Mouse (Mus musculus) telencephalon, adult 2 months (tissue): ENCODE data around the gene Gprc5d.

Source experiments
- DNase-seq: peaks from one replicate; pipeline ENCODE4 v3.0.0-alpha.2; 2011; ENCODE audit warnings: low read depth, low spot score

Gene Gprc5d

GRCm38 (mm10) chr6:135069856-135070255 is 48.2 kb downstream of the Gprc5d start:
- DNase-seq: no peak

DNA sequence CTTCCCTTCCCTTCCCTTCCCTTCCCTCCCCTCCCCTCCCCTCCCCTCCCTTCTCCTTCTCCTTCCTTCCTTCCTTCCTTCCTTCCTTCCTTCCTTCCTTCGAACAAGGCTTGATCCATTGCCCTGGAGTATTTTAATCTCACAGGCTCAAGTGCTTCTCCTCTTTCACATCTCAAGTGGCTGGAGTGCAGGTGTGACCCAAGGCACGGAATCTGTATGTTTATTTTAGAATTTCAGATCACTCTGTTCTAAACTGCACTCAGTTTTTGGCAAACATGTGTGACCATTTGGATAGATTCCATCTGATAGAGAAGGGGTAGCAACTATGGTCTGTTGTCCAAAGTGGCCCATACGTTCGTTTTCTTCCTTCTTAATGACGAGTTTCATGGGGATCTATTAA is 49.9 kb downstream of the Gprc5d start:
- DNase-seq: no peak

- no peak for DNase-seq
These were observed 51.2 kb downstream of the Gprc5d start for GRCm38 (mm10) chr6:135066795-135067445.

GRCm38 (mm10) chr6:135065236-135065957 is 52.7 kb downstream of the Gprc5d start, which contains the start of gene Gprc5a:
Gprc5a (plus strand) TSS chr6:135065651.
- no peak for DNase-seq

DNA sequence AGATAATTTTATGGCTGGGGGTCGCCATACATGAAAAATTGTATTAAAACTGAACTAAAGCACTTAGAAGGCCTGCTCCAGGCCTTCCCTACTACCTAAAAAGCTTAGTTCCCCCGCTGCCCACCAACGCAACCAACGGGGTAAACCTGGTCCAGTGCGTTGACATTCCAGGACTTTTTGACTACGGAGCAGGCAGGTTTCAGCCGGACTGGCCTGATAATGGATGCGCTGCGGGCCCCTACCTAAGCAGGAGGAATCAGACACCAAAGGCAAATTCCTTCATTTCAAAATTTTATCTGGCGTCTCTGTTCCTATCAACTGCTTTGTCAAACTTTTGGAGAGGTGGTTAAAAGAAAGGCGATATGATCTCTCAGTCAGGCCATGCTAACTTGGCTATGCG is 53.5 kb downstream of the Gprc5d start:
- DNase-seq: no peak

GRCm38 (mm10) chr6:135060728-135061127 is 57.4 kb downstream of the Gprc5d start:
- DNase-seq: no peak
